Mouse (Mus musculus) layer of hippocampus, adult 2 months (tissue): ENCODE results near the gene Sema4d. TPM values are rescaled to one million over a fixed set of nuclear protein-coding genes. Genes with fewer than 3 reads are reported as not detected.
"Not testable (repeated sequence)": the region's sequence is repeated elsewhere in the genome, so short reads cannot be mapped to it uniquely, and the experiment has no call there.

ENCODE experiments used
- DNase-seq, 2 experiments: peaks; one replicate each; pipeline ENCODE4 v3.0.0; 2022; ENCODE audit warnings: low spot score in 2 of 2
- H3K27ac ChIP-seq: fragments of 200-600 bp; 2 replicates; pipeline ENCODE4 v1.8.1; 2022
- H3K4me3 ChIP-seq: fragments of 200-600 bp; 2 replicates; pipeline ENCODE4 v1.8.1; 2022; ENCODE audit warnings: mild to moderate bottlenecking
- CTCF ChIP-seq: fragments of 200-600 bp; conservative IDR thresholded peaks from 2 replicates; pipeline ENCODE4 v1.8.1; 2022; ENCODE audit warnings: antibody characterized with exemption, mild to moderate bottlenecking, moderate library complexity
- long read RNA-seq, 2 experiments: library from polyadenylated mRNA; stranded (forward); transcript quantifications; one replicate each; pipeline ENCODE4 v2.0.0; 2021; ENCODE audit warnings: borderline mapping rate in 2 of 2
- total RNA-seq, 2 experiments: library from RNA; stranded (reverse); gene quantifications; 2 replicates each; pipeline ENCODE4 v1.2.3; 2021

The Sema4d gene
- total RNA-seq = 10 to 100 TPM; 76.3 to 83.9 TPM
- long read RNA-seq, experiment 1, partial matches to known transcripts = 9 of 34 reads
- long read RNA-seq, experiment 1, other reads (novel, unspliced or antisense) = 25 of 34 reads
- long read RNA-seq, experiment 2, full-length matches to known transcripts = 5 of 41 reads
- long read RNA-seq, experiment 2, partial matches to known transcripts = 8 of 41 reads
- long read RNA-seq, experiment 2, other reads (novel, unspliced or antisense) = 28 of 41 reads

DNA sequence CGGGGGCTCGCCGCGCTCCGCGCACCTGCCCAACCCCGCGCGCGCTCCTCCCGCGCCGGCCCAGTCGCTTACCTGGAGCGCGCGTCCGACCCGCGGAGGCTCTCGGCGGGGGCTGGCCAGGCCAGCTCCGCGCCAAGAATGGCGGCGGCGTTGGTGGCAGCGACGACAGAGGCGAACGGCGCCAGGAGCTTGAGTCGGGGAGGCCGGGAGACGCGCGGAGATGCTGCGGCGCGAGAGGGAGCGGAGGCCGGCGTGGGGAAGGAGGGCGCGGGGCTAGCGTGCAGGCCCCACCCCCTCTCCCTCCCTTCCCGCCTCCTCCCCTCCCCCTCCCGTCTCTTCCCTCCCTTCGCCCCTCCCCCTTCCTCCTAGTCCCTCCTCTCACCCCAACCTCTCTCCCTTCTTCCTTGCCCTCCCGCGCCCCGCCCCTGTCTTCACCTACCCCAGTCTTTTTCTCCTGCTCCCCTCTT, at the start of gene Sema4d:
Gene Sema4d (minus strand): TSS at position 323 of the 467 bp plus-strand sequence.
- no peak for TF ChIP-seq CTCF
- DNase-seq = peak in 1 of 2 experiments; percentile 68
- Histone ChIP-seq H3K27ac (peak within 1 kb of the TSS; percentile 94), H3K4me3 (peak within 1 kb of the TSS; percentile 89)

DNA sequence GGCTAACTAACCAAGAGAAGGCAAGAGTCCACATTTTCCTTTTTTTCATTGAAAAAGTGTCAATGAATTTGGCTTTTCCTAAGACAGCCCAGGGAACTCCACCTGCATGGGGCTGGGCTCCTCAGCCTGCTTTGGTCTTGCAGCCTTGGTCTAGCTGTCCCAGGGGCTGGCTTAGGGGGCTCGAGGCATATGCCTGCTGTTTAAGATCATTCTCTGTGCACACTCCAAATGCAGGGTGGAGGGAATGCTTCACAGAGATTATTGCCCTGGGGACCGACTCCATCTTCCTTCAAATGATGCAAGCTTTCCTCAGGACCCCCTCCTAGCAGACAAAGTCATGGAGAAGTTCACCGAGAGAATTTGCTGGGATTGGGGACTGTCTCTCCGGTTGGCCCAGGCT, 49.8 kb upstream of the Sema4d start:
- Histone ChIP-seq H3K4me3 (no peak overlapping the region), H3K27ac (no peak overlapping the region)
- DNase-seq = no peak
- TF ChIP-seq CTCF = no peak

DNA sequence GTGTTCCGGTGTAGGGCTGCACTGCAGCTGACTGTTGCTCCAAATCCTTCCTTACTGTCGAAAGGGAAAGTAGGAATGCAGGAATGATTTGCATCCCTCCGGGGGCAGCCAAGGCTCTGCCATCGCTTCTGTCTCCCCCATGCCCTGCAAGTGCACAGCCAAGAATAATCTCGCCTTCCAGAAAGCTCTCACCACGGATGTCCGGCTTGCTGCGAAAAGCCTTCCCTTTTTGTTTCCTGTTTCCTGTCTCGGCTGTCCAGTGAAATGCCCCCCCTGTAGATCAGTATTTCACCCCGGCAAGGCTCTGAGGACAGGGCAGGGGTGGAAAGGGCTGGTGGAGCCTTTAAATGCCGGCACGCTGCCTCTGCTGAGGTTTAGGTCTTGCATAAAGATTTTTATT, 49.2 kb upstream of the Sema4d start:
- DNase-seq = no peak
- no peak for TF ChIP-seq CTCF
- Histone ChIP-seq H3K27ac (no peak overlapping the region), H3K4me3 (no peak overlapping the region)

DNA sequence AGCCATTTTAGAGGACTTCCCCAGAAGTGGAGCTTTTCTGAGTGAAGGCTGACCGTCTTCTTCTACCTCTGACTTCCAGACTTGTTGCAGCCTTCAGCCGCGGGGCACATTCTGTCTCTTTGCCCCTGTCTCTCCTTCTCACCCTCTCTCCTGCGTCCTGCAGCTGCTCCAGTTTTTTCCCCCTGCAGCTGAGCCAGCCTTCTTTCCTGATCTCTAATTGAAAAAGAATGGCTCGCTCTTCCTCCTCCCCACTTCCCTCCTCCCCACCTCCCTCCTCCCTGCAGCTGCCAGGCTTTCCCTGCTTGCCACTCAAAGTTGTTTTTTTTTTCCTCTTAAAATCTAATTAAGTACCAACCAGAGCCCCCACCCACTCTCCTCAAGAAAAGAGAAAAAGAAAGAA, 48.6 kb upstream of the Sema4d start:
- TF ChIP-seq CTCF = no peak

DNA sequence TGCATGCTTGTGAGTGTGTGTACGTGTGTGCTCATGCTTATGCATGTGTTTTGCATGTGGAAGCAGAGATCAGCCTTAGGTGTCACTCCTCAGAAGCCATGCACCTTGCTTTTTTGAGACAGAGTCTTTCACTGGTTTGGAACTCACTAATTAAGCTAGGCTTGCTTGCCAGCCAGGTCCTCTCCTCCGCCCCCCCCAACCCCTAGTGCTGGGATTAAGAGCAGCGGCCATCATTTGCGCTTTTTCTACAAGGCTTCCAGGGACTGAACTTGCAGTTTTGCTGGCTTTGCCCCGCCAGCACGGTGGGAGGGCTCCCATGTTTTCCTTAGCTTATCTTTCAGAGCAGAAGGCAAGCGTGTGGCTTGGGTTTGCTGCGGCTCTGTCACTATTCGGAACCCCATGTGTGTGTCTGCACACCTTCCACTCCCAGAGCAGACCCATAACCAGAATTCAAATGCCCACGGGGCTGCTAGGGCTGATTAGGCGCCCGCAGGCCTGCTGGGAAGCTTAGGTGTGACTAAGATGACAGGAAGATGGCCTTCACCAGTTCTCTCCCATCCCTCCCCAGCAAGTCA, 48.1 kb upstream of the Sema4d start:
- no peak for DNase-seq
- no peak overlapping the region for H3K4me3 ChIP-seq
- no peak overlapping the region for H3K27ac ChIP-seq
- TF ChIP-seq CTCF = no peak

More for the DNA sequence above, 48.6 kb upstream of the Sema4d start:
- no peak for DNase-seq
- H3K27ac ChIP-seq = no peak overlapping the region
- no peak overlapping the region for H3K4me3 ChIP-seq

DNA sequence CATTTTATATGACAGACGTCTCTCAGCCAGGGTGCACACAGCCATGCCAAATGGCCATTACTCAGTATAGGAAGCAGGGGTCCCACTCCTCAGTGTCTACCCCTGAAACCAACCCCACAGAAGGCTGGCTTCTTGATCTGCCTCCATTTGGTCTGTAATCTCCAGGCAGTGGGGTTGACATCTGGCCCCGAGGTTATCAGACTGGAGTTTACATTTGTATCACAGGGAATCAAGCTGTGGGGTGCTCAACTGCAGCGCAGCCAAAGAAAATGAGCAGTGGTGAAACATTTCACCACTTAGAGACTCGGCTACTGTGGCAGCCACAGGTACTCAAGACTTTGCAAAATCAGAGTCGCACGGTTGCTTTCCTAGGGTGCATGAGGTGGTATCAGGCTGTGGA, 47.2 kb upstream of the Sema4d start:
- no peak for TF ChIP-seq CTCF
- no peak for DNase-seq
- Histone ChIP-seq H3K4me3 (no peak overlapping the region), H3K27ac (no peak overlapping the region)

DNA sequence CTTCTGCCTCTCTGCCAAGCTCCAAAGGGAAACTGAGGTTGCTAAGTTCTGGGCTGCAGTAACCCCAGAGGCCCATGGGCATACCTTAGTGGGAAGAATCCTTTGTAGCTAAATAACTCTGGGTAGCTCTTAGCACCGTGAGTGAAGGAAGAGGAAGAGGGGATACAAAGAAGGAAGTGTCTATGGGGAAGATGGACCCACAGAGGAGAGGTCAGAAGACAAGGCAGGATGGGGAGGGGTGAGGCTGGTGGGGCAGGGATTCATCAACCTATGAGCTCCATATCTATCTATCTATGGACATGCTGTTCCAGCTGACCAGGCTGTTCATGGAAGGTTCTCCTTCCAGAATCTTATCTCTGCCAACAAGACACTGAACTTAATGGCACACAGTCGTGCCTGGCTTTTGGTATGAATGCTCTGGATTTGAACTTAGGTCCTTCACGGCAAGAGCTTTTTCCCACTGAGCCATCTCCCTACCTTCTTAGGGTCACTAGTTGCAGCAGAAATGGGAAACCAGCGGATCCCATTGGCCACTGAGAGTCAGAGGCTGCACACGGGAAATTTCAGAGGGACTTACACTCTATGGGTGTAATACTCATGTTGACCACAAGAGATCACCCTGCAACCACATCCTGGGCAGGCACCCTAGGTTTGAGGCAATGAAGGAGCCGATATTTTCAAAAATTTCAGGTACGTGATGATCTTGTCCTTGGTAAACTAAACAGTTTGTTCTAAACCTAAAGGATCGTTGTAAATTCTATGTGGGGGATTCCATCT, 45.9 kb upstream of the Sema4d start:
- H3K27ac ChIP-seq = no peak overlapping the region
- TF ChIP-seq CTCF = peak; percentile 96
- DNase-seq = peak in 1 of 2 experiments; percentile 51
- H3K4me3 ChIP-seq = no peak overlapping the region

DNA sequence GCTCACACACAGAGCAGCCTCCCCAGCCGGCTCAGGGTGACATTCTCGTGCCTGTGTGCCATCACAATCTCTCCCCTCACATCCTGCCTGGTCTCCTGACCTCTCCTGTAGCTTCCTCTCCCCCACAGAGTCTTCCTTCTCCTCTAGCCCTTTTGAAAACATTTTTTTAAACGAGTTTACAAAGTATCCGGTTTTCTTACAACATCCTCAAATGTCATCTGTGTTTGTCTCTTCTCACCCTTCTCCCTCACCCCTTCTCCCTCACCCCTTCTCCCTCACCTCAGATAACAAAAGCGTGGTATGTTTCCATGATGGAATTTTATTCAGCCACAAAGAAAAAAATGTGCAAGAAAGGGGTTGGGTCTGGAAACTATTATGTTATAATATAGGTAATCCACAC, 43.9 kb upstream of the Sema4d start:
- Histone ChIP-seq H3K27ac (no peak overlapping the region), H3K4me3 (no peak overlapping the region)
- TF ChIP-seq CTCF = no peak
- no peak for DNase-seq

DNA sequence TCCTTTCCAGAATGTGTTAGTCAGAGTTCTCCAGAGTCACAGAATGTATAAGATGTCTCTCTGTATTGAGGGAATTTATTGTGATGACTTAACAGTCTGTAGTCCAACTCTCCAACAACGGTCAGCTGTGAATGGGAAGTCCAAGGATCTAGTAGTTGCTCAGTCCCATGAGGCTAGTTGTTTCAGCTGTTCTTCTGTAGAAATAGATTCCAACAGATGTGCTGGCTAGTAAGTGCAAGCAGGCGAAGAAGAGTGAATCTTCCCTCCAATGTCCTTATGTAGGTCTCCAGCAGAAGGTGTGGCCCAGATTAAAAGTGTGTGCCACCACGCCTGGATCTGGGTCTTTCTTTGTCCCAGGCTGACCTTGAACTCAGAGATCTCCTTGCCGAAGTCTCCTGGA, 41.7 kb upstream of the Sema4d start:
- not testable (repeated sequence) for DNase-seq, H3K27ac ChIP-seq, H3K4me3 ChIP-seq

DNA sequence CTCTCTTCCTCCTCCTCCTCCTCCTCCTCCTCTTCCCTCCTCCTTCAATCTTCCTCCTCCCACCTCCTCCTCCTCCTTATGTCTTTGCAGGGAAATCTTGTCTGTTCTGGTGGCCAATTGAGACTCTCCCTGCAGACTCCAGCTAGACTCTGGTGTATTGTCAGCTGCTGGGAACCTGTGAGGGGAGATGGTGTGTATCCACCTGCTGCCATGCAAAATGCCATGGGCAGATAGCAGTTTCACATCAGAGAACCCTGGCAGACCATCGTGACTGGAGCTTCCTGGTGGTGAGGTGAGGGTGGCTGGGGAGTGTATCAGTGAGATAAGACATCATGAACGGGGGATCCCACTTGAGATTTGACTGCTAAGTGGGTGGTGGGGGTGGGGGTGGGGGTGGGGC, 41.0 kb upstream of the Sema4d start:
- no peak for TF ChIP-seq CTCF
- Histone ChIP-seq H3K27ac (no peak overlapping the region), H3K4me3 (no peak overlapping the region)
- DNase-seq = no peak

DNA sequence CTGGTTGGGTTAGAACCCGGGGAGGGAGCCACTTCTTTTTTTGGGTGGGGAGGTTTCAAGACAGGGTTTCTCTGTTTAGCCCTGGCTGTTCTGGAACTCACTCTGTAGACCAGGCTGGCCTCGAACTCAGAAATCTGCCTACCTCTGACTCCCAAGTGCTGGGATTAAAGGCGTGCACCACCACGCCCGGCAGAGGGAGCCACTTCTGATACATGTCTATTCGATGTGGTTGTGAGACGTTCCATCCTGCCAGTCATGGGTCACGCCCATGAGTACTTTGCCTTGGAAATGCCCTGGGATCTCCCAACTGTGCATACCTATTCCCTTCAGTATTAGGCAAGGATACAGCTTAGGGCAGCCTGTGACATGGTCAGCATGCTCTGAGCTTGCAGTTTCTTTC, 40.5 kb upstream of the Sema4d start:
- not testable (repeated sequence) for H3K27ac ChIP-seq, H3K4me3 ChIP-seq, DNase-seq
- TF ChIP-seq CTCF = peak; percentile 54

DNA sequence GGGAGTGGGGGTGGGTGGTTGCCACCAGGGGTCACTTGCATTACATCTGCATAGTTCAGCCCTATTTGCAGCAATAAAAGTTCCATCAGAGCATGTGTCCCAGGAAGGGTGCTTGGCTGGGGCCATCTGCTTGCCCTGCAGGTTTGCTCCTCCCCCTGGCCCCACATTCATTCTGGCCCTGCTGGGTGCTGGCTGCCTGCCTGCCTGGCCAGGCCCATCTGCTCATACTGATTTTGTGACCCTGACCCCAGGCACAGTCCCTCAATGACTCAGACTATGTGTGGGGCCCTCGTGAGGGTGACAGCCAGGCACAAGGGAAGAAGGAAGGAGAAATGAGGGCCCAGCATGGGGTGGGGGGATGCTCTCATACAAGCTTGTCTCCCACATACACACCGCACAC, 40.1 kb upstream of the Sema4d start:
- H3K27ac ChIP-seq = no peak overlapping the region
- no peak for DNase-seq
- TF ChIP-seq CTCF = no peak
- no peak overlapping the region for H3K4me3 ChIP-seq

DNA sequence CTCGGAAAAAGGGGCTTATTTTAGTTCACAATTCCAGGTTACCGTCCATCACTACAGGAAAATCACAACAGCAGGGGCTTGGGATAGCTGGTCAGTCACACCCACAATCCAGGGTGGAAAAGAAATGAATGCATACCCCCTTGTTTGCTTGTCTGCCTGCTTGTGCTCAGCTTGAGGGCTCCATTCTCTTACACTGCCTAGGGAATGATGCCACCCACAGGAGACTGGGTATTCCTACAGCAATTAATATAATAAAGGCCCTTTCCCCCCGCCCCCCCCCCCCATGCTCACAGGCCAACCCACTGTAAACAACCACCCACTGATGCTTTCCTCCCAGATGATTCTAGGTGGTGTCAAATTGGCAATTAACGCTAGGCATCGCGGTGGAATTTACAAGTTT, 38.9 kb upstream of the Sema4d start:
- no peak for DNase-seq
- no peak overlapping the region for H3K27ac ChIP-seq
- TF ChIP-seq CTCF = peak; percentile 41
- no peak overlapping the region for H3K4me3 ChIP-seq
